Mouse (Mus musculus) lung, adult 2 months (tissue): ENCODE results near the gene Pcmt1.

Experiments used
- CTCF ChIP-seq: fragments of 200-500 bp; IDR thresholded peaks from 2 replicates; pipeline ENCODE4 v1.5.1; 2011; ENCODE audit warnings: mild to moderate bottlenecking, low read length, control low read depth; ENCODE audit not compliant: insufficient read depth
- POLR2A ChIP-seq: fragments of 200-500 bp; IDR thresholded peaks from 2 replicates; pipeline ENCODE4 v1.6.1; 2011; ENCODE audit warnings: low read depth, mild to moderate bottlenecking, control low read depth, low read length, borderline replicate concordance; ENCODE audit errors: extremely low read depth

DNA sequence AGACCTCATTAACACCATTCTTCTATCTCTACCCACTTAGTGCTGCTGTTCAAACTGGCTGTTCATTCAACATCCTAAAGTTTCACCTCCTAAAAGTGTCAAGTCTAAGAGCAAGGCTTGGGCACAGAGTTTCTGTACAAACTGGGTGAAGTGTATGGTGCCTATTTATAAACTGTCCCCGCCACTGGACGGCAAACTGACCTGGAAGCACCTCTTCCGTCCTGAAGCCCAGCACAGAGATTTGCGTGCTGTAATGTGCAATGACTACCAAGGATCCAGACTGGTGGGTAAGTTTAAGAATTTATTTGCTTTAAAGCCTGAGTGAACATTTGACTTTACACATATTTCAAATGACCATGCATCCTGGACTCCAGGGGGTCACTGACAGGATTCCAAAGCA lies 51.8 kb downstream of the Pcmt1 start:
- TF ChIP-seq CTCF = no peak
- TF ChIP-seq POLR2A = no peak
